Mouse (Mus musculus) liver, postnatal 0 days (tissue): Measurements from ENCODE around the gene Fhit.

Experiments used
- CTCF ChIP-seq: sonication (generic); IDR thresholded peaks from 2 replicates; pipeline ENCODE4 v1.5.1; 2016; ENCODE audit warnings: antibody characterized with exemption, low read depth
- EP300 ChIP-seq: IDR thresholded peaks from 2 replicates; pipeline ENCODE4 v1.6.1; 2016; ENCODE audit warnings: antibody characterized with exemption, low read depth, mild to moderate bottlenecking

GRCm38 (mm10) chr14:10020400-10021140, 1141.3 kb downstream of the Fhit start:
- TF ChIP-seq CTCF (peak; percentile 38), EP300 (no peak)
